ENCODE assay signal across 8 mouse cellular contexts in the genomic region with DNA sequence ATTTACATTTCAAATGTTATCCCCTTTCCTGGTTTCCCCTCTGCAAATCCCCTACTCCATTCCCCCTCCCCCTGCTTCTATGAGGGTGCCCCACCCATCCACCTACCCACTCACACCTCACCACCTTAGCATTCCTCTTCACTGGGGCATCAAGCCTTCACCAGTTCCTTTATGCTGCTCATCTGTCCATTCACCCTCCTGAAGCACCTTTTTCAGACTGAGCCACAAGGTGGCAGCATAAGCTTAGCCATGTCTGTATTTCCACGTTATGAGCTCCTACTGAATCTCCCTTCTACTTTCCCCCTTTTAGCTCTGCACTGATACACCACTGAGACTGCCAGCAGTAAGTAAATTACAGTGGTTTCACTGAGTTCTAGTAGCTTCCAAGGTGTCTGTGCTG.
DNase-seq lines count a peak whose midpoint lies in the region; ATAC-seq lines count a peak whose summit lies in the region.

No protein-coding gene starts in this region.

- no peak overlapping the region for H3K4me2 ChIP-seq in liver, embryonic 12.5 days
- H3K4me2 ChIP-seq in intestine, embryonic 16.5 days (ENCODE audit: low read depth, low read length): no peak overlapping the region

- no peak overlapping the region for H3K9ac ChIP-seq in liver, embryonic 12.5 days
- no peak overlapping the region for H3K9ac ChIP-seq in intestine, embryonic 16.5 days (ENCODE audit: low read depth, low read length)

- ATAC-seq in liver, embryonic 12.5 days: no peak
- ATAC-seq in intestine, embryonic 16.5 days: peak; percentile 58; the same call in 1 of the 2 replicates
- peak; percentile 90 for ATAC-seq in megakaryocyte-erythroid progenitor cell, adult 5-6 weeks (replicated peaks; ENCODE audit: low FRiP score, low TSS enrichment, poor library complexity, severe bottlenecking)

- peak; percentile 50 for DNase-seq in liver
- DNase-seq in cerebellum, postnatal 25 days: peak; percentile 87 to 91
- peak; percentile 78 to 91 for DNase-seq in frontal cortex, postnatal 36 days (ENCODE audit: low spot score in 2 of 2)
- DNase-seq in left cerebral cortex, adult 9 months (ENCODE audit: low spot score in 2 of 2): peak; percentile 42 to 86
- DNase-seq in splenic B cell, adult 2 months (ENCODE audit: low read depth, low spot score): peak; percentile 13

- H3K4me3 ChIP-seq in liver, embryonic 12.5 days: no peak overlapping the region
- H3K4me3 ChIP-seq in intestine, embryonic 16.5 days (ENCODE audit: low read length): no peak overlapping the region

- no peaks in the 10 kb centered on the region for H3K9me3 ChIP-seq in liver, embryonic 12.5 days (replicated peaks)
- H3K9me3 ChIP-seq in intestine, embryonic 16.5 days (ENCODE audit: control insufficient read depth, low read length): no peaks in the 10 kb centered on the region

- 6% methylated on average over 1 of the region's 1 CpGs for WGBS in liver, embryonic 12.5 days (ENCODE audit: insufficient replicate concordance)
- WGBS in intestine, embryonic 16.5 days: 3% methylated on average over 1 of the region's 1 CpGs

- H3K36me3 ChIP-seq in liver, embryonic 12.5 days: no peaks in the 10 kb centered on the region
- H3K36me3 ChIP-seq in intestine, embryonic 16.5 days (ENCODE audit: control insufficient read depth, insufficient read depth, low read length): no peaks in the 10 kb centered on the region
- H3K36me3 ChIP-seq in splenic B cell, adult 2 months (ENCODE audit: control insufficient read depth, insufficient read depth, low read length, poor library complexity, severe bottlenecking): no peaks in the 10 kb centered on the region

- no peak overlapping the region for H3K27ac ChIP-seq in liver, embryonic 12.5 days
- no peak overlapping the region for H3K27ac ChIP-seq in intestine, embryonic 16.5 days (ENCODE audit: low read length)

- H3K27me3 ChIP-seq in liver, embryonic 12.5 days (replicated peaks): no peaks in the 10 kb centered on the region
- no peaks in the 10 kb centered on the region for H3K27me3 ChIP-seq in intestine, embryonic 16.5 days (replicated peaks; ENCODE audit: control insufficient read depth, insufficient read depth, low read length)
- H3K27me3 ChIP-seq in splenic B cell, adult 2 months (ENCODE audit: control insufficient read depth, insufficient read depth, low read length, poor library complexity, severe bottlenecking): no peaks in the 10 kb centered on the region

- H3K4me1 ChIP-seq in liver, embryonic 12.5 days: no peaks in the 10 kb centered on the region
- H3K4me1 ChIP-seq in intestine, embryonic 16.5 days (ENCODE audit: control insufficient read depth, insufficient read depth, low read length): no peaks in the 10 kb centered on the region

Comparison
In these comparisons a context has a peak if more than half of its experiments do, and no peak if none do; other contexts are left out.
1. DNase-seq: peak in every context shown above with its lines; median percentile 89 in cerebellum, postnatal 25 days; 84 in frontal cortex, postnatal 36 days; 64 in left cerebral cortex, adult 9 months; 50 in liver; 13 in splenic B cell, adult 2 months.